Mouse (Mus musculus): ENCODE results near the gene Stat1.

DNA sequence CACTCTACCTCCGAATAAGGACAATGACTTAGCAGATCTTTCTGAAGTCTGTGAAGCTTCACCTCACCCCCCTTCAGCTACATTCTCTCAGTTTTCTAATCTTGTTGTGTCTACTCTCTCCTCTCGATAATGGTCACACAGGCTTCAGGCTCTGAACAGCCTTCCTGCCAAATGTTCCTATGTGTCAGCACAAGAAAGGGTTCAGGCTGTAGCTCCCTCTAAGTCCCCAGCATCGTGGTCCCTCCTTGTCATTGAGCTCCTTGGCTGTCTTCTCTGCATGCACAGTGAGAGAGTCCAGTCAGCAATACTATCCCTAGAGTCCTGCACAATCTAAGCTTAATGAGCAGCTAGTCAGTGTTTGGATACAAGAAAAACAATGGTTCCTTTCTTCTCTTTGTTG, 8.0 kb upstream of the Stat1 start:
- TF ChIP-seq POLR2A (IDR thresholded peaks at IDR 0.05; ENCODE audit: insufficient read length, low read depth) (no peak), TCF12 (IDR thresholded peaks at IDR 0.05; ENCODE audit: insufficient read depth, poor library complexity, severe bottlenecking) (no peak), SRF (IDR thresholded peaks at IDR 0.05; ENCODE audit: control insufficient read depth, insufficient read length, low read depth) (no peak), MYOG (IDR thresholded peaks at IDR 0.05; ENCODE audit: control insufficient read depth in 1 of 3, insufficient read depth in 1 of 3, insufficient read length in 2 of 3, low read depth in 2 of 3) (no peak), MAX (IDR thresholded peaks at IDR 0.05; ENCODE audit: low read depth) (no peak), USF1 (IDR thresholded peaks at IDR 0.05; ENCODE audit: low read depth) (no peak), POLR2AphosphoS2 (IDR thresholded peaks at IDR 0.05; ENCODE audit: insufficient read length, low read depth) (no peak), CEBPB (IDR thresholded peaks at IDR 0.05; ENCODE audit: insufficient read depth, poor library complexity, severe bottlenecking) (no peak)

All from myocyte (in vitro differentiated cells).